Mouse (Mus musculus): ENCODE measurements around the gene H2-Q10.

DNA sequence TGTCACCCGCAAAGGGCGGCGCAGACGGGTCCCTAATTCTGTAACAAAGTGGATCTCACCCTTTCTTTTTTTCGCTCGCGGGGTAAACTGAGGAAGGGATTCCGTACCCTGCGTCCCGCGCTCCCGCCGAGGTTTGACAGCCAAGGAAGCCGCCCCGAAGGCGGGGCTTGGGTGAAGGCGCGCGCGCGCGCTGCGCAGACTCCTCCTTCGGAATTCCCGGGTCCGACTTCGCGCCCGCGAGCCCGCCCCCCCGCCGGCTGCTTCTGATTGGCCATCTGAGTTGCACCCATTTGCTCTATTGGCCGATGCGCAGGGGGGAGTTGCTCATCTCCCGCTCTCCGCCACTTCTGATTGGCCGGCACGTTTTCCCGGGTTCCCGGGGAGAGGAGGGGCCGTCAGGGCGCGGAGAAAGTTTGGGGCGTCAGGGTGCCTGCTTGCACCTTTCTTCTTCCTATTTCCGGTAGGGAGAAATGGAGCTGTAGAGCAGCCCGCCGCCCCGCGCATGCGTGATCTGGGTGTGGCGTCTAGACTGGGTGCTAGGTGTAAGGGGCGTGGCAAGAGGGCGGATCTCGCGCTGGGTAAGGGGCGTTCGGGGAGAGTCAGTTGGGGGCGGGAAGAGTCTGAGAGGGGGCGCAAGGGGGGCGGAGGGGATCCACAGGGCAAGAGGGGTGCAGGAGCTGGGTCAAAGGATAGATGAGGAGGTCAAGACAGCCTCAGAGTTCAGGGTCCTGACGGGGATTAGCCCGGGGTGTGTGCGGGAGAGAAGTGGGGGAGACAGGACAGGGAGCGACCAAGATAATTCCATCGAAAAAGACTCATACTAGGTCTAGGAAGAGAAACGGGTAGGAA, 47.0 kb downstream of the H2-Q10 start, which contains the start of the genes Tcf19 and Cchcr1:
- TF ChIP-seq CTCF (IDR thresholded peaks at IDR 0.05; ENCODE audit: control insufficient read depth, insufficient read depth, insufficient replicate concordance, low read depth, low read length) (0 out of 2 replicates have a peak, but pooled peaks have one; percentile 8), POLR2A (IDR thresholded peaks at IDR 0.05; ENCODE audit: control insufficient read depth, low read depth, low read length) (peak; percentile 49)
